ENCODE assay signal across 28 mouse cellular contexts in the genomic region with DNA sequence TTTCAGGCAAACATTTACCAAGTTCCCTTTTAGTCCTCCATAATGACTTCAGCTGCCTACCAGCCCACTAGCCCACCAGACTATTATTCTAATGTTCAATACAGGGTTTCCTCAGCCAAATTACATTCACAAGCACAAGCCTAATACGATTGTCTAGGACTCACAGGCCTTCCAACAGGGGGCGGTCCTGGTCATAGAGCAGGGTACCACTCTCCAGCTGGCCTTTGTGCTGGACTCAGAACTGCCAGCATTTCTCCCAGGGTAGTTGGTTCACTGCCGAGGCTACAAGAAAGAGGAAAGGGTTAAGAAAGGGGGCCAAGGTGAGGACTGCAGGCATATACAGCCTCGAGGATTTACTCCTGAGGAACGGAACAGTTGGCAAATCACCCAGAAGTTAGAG.
DNase-seq lines count a peak whose midpoint lies in the region; ATAC-seq and TF ChIP-seq lines count a peak whose summit lies in the region.
"Had no signal": no experiment of that assay in that cellular context is flagged by ENCODE, and none has a peak within 500 bp of the region (broad histone marks: within the 10 kb centered on the region; RNA-seq: fewer than 3 reads in every experiment).

No protein-coding gene starts in this region.

- DNase-seq in hindbrain, postnatal 0 days (ENCODE audit: low spot score): peak; percentile 42
- DNase-seq in hindbrain, embryonic 10.5 days (ENCODE audit: low spot score): no peak
- peak; percentile 22 for DNase-seq in right cerebral cortex, postnatal 14 days
- no peak for DNase-seq in right cerebral cortex, adult 18-20 months
- DNase-seq in embryonic facial prominence, embryonic 10.5 days (ENCODE audit: low spot score): no peak
- DNase-seq: adrenal gland, postnatal 25 days; cerebellum, adult 8-10 months; gastrocnemius, postnatal 25 days; heart, adult 18-20 months; kidney, adult 2 months; kidney, postnatal 36 days; layer of hippocampus, adult 9-11 months had no signal

- H3K27me3 ChIP-seq in forebrain, embryonic 13.5 days: no peaks in the 10 kb centered on the region
- no peaks in the 10 kb centered on the region; the same call in 1 of the 2 replicates for H3K27me3 ChIP-seq in forebrain, embryonic 12.5 days
- no peaks in the 10 kb centered on the region for H3K27me3 ChIP-seq in hindbrain, postnatal 0 days (ENCODE audit: insufficient read depth, low read length)
- H3K27me3 ChIP-seq in hindbrain, embryonic 10.5 days (ENCODE audit: insufficient read depth, poor library complexity, severe bottlenecking): no peaks in the 10 kb centered on the region
- no peaks in the 10 kb centered on the region for H3K27me3 ChIP-seq in embryonic facial prominence, embryonic 10.5 days (replicated peaks; ENCODE audit: low read depth, poor library complexity, severe bottlenecking)
- H3K27me3 ChIP-seq: embryonic facial prominence, embryonic 15.5 days; intestine, embryonic 15.5 days; limb, embryonic 13.5 days; lung, embryonic 15.5 days; neural tube, embryonic 12.5 days; stomach, embryonic 15.5 days had no signal

- TF ChIP-seq CTCF in hindbrain, postnatal 0 days (IDR thresholded peaks at IDR 0.05; ENCODE audit: low read depth): peak; percentile 35

- peaks cover 5% of the 10 kb centered on the region; the same call in 1 of the 2 replicates for H3K4me1 ChIP-seq in forebrain, embryonic 13.5 days
- H3K4me1 ChIP-seq in forebrain, embryonic 12.5 days: no peaks in the 10 kb centered on the region
- H3K4me1 ChIP-seq in hindbrain, postnatal 0 days (ENCODE audit: insufficient read depth, low read length): no peaks in the 10 kb centered on the region
- H3K4me1 ChIP-seq in hindbrain, embryonic 10.5 days (replicated peaks): no peaks in the 10 kb centered on the region
- no peaks in the 10 kb centered on the region for H3K4me1 ChIP-seq in embryonic facial prominence, embryonic 10.5 days
- H3K4me1 ChIP-seq: embryonic facial prominence, embryonic 15.5 days; heart, embryonic 12.5 days; intestine, embryonic 15.5 days; limb, embryonic 13.5 days; lung, embryonic 15.5 days; midbrain, embryonic 10.5 days; neural tube, embryonic 12.5 days; stomach, embryonic 15.5 days had no signal

- H3K27ac ChIP-seq in forebrain, embryonic 13.5 days: no peak overlapping the region; the same call in 1 of the 2 replicates
- H3K27ac ChIP-seq in forebrain, embryonic 12.5 days: no peak overlapping the region
- no peak overlapping the region for H3K27ac ChIP-seq in hindbrain, postnatal 0 days
- H3K27ac ChIP-seq in hindbrain, embryonic 10.5 days: no peak overlapping the region
- no peak overlapping the region for H3K27ac ChIP-seq in embryonic facial prominence, embryonic 10.5 days (replicated peaks)
- H3K27ac ChIP-seq: embryonic facial prominence, embryonic 15.5 days; intestine, embryonic 15.5 days; left cerebral cortex, adult 2 months; limb, embryonic 13.5 days; lung, embryonic 15.5 days; midbrain, embryonic 10.5 days; neural tube, embryonic 12.5 days; stomach, embryonic 15.5 days had no signal

- WGBS in forebrain, embryonic 13.5 days: 37% methylated on average over 5 of the region's 5 CpGs
- WGBS in forebrain, embryonic 12.5 days: 61% methylated on average over 5 of the region's 5 CpGs
- 48% methylated on average over 5 of the region's 5 CpGs for WGBS in hindbrain, postnatal 0 days
- WGBS in hindbrain, embryonic 10.5 days: 63% methylated on average over 5 of the region's 5 CpGs
- 66% methylated on average over 5 of the region's 5 CpGs for WGBS in embryonic facial prominence, embryonic 10.5 days

- no peaks in the 10 kb centered on the region for H3K36me3 ChIP-seq in forebrain, embryonic 13.5 days (ENCODE audit: poor library complexity, severe bottlenecking)
- H3K36me3 ChIP-seq in forebrain, embryonic 12.5 days (replicated peaks): no peaks in the 10 kb centered on the region
- H3K36me3 ChIP-seq in hindbrain, postnatal 0 days (ENCODE audit: insufficient read depth, low read length): no peaks in the 10 kb centered on the region
- H3K36me3 ChIP-seq in hindbrain, embryonic 10.5 days: no peaks in the 10 kb centered on the region
- no peaks in the 10 kb centered on the region for H3K36me3 ChIP-seq in embryonic facial prominence, embryonic 10.5 days (replicated peaks)
- H3K36me3 ChIP-seq: embryonic facial prominence, embryonic 15.5 days; heart, embryonic 12.5 days; intestine, embryonic 15.5 days; limb, embryonic 13.5 days; lung, embryonic 15.5 days; midbrain, embryonic 10.5 days; neural tube, embryonic 12.5 days; stomach, embryonic 15.5 days had no signal

- H3K9ac ChIP-seq in forebrain, embryonic 13.5 days: no peak overlapping the region
- H3K9ac ChIP-seq in forebrain, embryonic 12.5 days: no peak overlapping the region
- no peak overlapping the region for H3K9ac ChIP-seq in hindbrain, postnatal 0 days (replicated peaks; ENCODE audit: low read length)
- H3K9ac ChIP-seq: embryonic facial prominence, embryonic 15.5 days; heart, embryonic 12.5 days; intestine, embryonic 15.5 days; limb, embryonic 13.5 days; lung, embryonic 15.5 days; neural tube, embryonic 12.5 days; stomach, embryonic 15.5 days had no signal

- H3K4me3 ChIP-seq in forebrain, embryonic 13.5 days: no peak overlapping the region
- no peak overlapping the region for H3K4me3 ChIP-seq in forebrain, embryonic 12.5 days (replicated peaks)
- H3K4me3 ChIP-seq in hindbrain, postnatal 0 days (ENCODE audit: low read length): no peak overlapping the region
- H3K4me3 ChIP-seq in hindbrain, embryonic 10.5 days: no peak overlapping the region
- no peak overlapping the region for H3K4me3 ChIP-seq in embryonic facial prominence, embryonic 10.5 days
- H3K4me3 ChIP-seq: embryonic facial prominence, embryonic 15.5 days; heart, embryonic 12.5 days; intestine, embryonic 15.5 days; left cerebral cortex, adult 2 months; limb, embryonic 13.5 days; lung, embryonic 15.5 days; midbrain, embryonic 10.5 days; myocyte; neural tube, embryonic 12.5 days; stomach, embryonic 15.5 days had no signal

- H3K9me3 ChIP-seq in forebrain, embryonic 13.5 days (replicated peaks): no peaks in the 10 kb centered on the region
- H3K9me3 ChIP-seq in forebrain, embryonic 12.5 days: no peaks in the 10 kb centered on the region
- no peaks in the 10 kb centered on the region for H3K9me3 ChIP-seq in hindbrain, postnatal 0 days (ENCODE audit: low read length)
- no peaks in the 10 kb centered on the region for H3K9me3 ChIP-seq in hindbrain, embryonic 10.5 days
- no peaks in the 10 kb centered on the region for H3K9me3 ChIP-seq in embryonic facial prominence, embryonic 10.5 days
- H3K9me3 ChIP-seq: embryonic facial prominence, embryonic 15.5 days; heart, embryonic 12.5 days; intestine, embryonic 15.5 days; limb, embryonic 13.5 days; lung, embryonic 15.5 days; midbrain, embryonic 10.5 days; neural tube, embryonic 12.5 days; stomach, embryonic 15.5 days had no signal

- ATAC-seq in forebrain, embryonic 13.5 days: peak; percentile 39; the same call in 1 of the 2 replicates
- ATAC-seq in forebrain, embryonic 12.5 days (ENCODE audit: low FRiP score): no peak
- ATAC-seq in hindbrain, postnatal 0 days: no peak
- ATAC-seq: CD4-positive, CD25-positive, alpha-beta regulatory T cell, adult 4 months; hindbrain, embryonic 16.5 days; intestine, embryonic 15.5 days; midbrain, embryonic 16.5 days had no signal

- H3K4me2 ChIP-seq in forebrain, embryonic 13.5 days: no peak overlapping the region
- no peak overlapping the region for H3K4me2 ChIP-seq in forebrain, embryonic 12.5 days
- H3K4me2 ChIP-seq in hindbrain, postnatal 0 days (ENCODE audit: low read depth, low read length): no peak overlapping the region
- H3K4me2 ChIP-seq: embryonic facial prominence, embryonic 15.5 days; heart, embryonic 12.5 days; intestine, embryonic 15.5 days; limb, embryonic 13.5 days; liver, embryonic 11.5 days; lung, embryonic 15.5 days; neural tube, embryonic 12.5 days; stomach, embryonic 15.5 days had no signal

Comparison
In these comparisons a context has a peak if more than half of its experiments do, and no peak if none do; other contexts are left out.
1. DNase-seq: peak in hindbrain, postnatal 0 days (single experiment) and right cerebral cortex, postnatal 14 days (single experiment); none in hindbrain, embryonic 10.5 days (single experiment), right cerebral cortex, adult 18-20 months (single experiment) and embryonic facial prominence, embryonic 10.5 days (single experiment).